Mouse (Mus musculus): ENCODE results near the gene Scarb2. TPM values are rescaled to one million over a fixed set of nuclear protein-coding genes. Genes with fewer than 3 reads are reported as not detected.

Gene Scarb2
- polyA plus RNA-seq, 1 experiment from 2014 or later = 19.7 TPM

GRCm38 (mm10) chr5:92458726-92459125, 47.9 kb downstream of the Scarb2 start:
- no peak overlapping the region for H3K4me3 ChIP-seq (ENCODE audit: low read depth, low read length)
- no peaks in the 10 kb centered on the region for H3K9me3 ChIP-seq (ENCODE audit: control insufficient read depth)
- H3K9ac ChIP-seq (ENCODE audit: low read depth, low read length) = no peak overlapping the region
- H3K4me2 ChIP-seq (replicated peaks; ENCODE audit: low read depth) = no peak overlapping the region
- no peak for TF ChIP-seq CTCF (IDR thresholded peaks at IDR 0.05; ENCODE audit: low read depth)
- H3K27ac ChIP-seq (ENCODE audit: low read depth, low read length) = no peak overlapping the region
- WGBS = 49% methylated on average over 5 of the region's 5 CpGs
- no peaks in the 10 kb centered on the region for H3K27me3 ChIP-seq (replicated peaks; ENCODE audit: control insufficient read depth, insufficient read depth, low read length)
- H3K36me3 ChIP-seq (ENCODE audit: control insufficient read depth, insufficient read depth) = peaks cover 53% of the 10 kb centered on the region
- ATAC-seq = no peak
- no peaks in the 10 kb centered on the region for H3K4me1 ChIP-seq (replicated peaks; ENCODE audit: control insufficient read depth, insufficient read depth, low read length)

DNA sequence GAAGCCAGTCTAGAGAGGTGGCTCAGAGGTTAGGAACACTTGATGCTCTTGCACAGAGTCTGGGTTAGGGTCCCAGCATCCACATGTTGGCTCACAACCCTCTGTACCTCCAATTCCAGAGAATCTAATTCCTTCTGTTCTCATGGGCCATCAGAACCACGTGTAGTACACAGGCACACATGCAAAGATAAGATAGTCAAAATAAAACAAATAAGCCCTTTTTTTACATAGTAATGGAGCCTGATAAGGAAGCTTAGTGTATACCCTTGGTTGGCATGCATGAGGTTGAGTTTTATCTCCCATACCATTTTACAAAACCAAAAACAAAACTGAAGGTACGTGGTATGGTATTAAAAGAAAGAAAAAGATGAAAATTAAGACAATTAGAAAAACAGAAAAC, 49.2 kb downstream of the Scarb2 start:
- no peak for TF ChIP-seq CTCF (IDR thresholded peaks at IDR 0.05; ENCODE audit: low read depth)
- Histone ChIP-seq H3K27ac (ENCODE audit: low read depth, low read length) (no peak overlapping the region), H3K9ac (ENCODE audit: low read depth, low read length) (no peak overlapping the region), H3K9me3 (ENCODE audit: control insufficient read depth) (no peaks in the 10 kb centered on the region), H3K4me3 (ENCODE audit: low read depth, low read length) (no peak overlapping the region), H3K27me3 (replicated peaks; ENCODE audit: control insufficient read depth, insufficient read depth, low read length) (no peaks in the 10 kb centered on the region), H3K36me3 (ENCODE audit: control insufficient read depth, insufficient read depth) (peaks cover 65% of the 10 kb centered on the region), H3K4me2 (replicated peaks; ENCODE audit: low read depth) (no peak overlapping the region), H3K4me1 (replicated peaks; ENCODE audit: control insufficient read depth, insufficient read depth, low read length) (no peaks in the 10 kb centered on the region)
- WGBS = 72% methylated on average over 2 of the region's 2 CpGs
- no peak for ATAC-seq

- no peaks in the 10 kb centered on the region for H3K9me3 ChIP-seq (ENCODE audit: control insufficient read depth)
- H3K4me1 ChIP-seq (replicated peaks; ENCODE audit: control insufficient read depth, insufficient read depth, low read length) = no peaks in the 10 kb centered on the region
- no peak for TF ChIP-seq CTCF (IDR thresholded peaks at IDR 0.05; ENCODE audit: low read depth)
- peaks cover 82% of the 10 kb centered on the region for H3K36me3 ChIP-seq (ENCODE audit: control insufficient read depth, insufficient read depth)
- H3K4me2 ChIP-seq (replicated peaks; ENCODE audit: low read depth) = no peak overlapping the region
- no peak overlapping the region for H3K4me3 ChIP-seq (ENCODE audit: low read depth, low read length)
- ATAC-seq = no peak
- no peak overlapping the region for H3K27ac ChIP-seq (ENCODE audit: low read depth, low read length)
- no peak overlapping the region for H3K9ac ChIP-seq (ENCODE audit: low read depth, low read length)
- WGBS = 95% methylated on average over 5 of the region's 5 CpGs
- no peaks in the 10 kb centered on the region for H3K27me3 ChIP-seq (replicated peaks; ENCODE audit: control insufficient read depth, insufficient read depth, low read length)
These were observed 53.8 kb downstream of the Scarb2 start for GRCm38 (mm10) chr5:92452876-92453275.

DNA sequence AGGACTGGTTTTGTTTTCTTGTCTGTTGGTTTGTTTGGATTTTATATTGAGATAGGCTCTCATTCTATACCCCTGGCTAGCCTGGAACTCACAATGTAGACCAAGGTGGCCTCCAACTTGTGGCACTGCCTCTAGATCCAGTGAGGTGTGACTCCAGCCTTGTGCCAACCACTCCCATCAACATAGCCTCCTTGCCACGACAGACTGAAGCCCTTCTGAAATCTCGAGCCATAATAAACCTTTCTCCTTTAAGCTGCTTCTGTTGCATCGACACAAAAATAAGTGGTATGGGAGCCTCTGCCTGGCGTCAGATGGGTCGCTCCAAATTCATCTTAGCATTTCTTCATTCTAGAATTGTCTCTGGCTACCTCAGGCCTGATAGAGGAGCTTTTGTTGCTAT, 59.9 kb downstream of the Scarb2 start:
- Histone ChIP-seq H3K4me2 (replicated peaks; ENCODE audit: low read depth) (no peak overlapping the region), H3K9me3 (ENCODE audit: control insufficient read depth) (no peaks in the 10 kb centered on the region), H3K36me3 (ENCODE audit: control insufficient read depth, insufficient read depth) (peaks cover 75% of the 10 kb centered on the region), H3K4me3 (ENCODE audit: low read depth, low read length) (no peak overlapping the region), H3K9ac (ENCODE audit: low read depth, low read length) (no peak overlapping the region), H3K27me3 (replicated peaks; ENCODE audit: control insufficient read depth, insufficient read depth, low read length) (no peaks in the 10 kb centered on the region), H3K4me1 (replicated peaks; ENCODE audit: control insufficient read depth, insufficient read depth, low read length) (no peaks in the 10 kb centered on the region), H3K27ac (ENCODE audit: low read depth, low read length) (no peak overlapping the region)
- ATAC-seq = no peak
- 91% methylated on average over 5 of the region's 5 CpGs for WGBS
- no peak for TF ChIP-seq CTCF (IDR thresholded peaks at IDR 0.05; ENCODE audit: low read depth)

GRCm38 (mm10) chr5:92445016-92445415, 61.6 kb downstream of the Scarb2 start:
- WGBS = 86% methylated on average over 2 of the region's 2 CpGs
- Histone ChIP-seq H3K27ac (ENCODE audit: low read depth, low read length) (no peak overlapping the region), H3K4me1 (replicated peaks; ENCODE audit: control insufficient read depth, insufficient read depth, low read length) (no peaks in the 10 kb centered on the region), H3K4me3 (ENCODE audit: low read depth, low read length) (no peak overlapping the region), H3K9me3 (ENCODE audit: control insufficient read depth) (no peaks in the 10 kb centered on the region), H3K9ac (ENCODE audit: low read depth, low read length) (no peak overlapping the region), H3K4me2 (replicated peaks; ENCODE audit: low read depth) (no peak overlapping the region), H3K36me3 (ENCODE audit: control insufficient read depth, insufficient read depth) (peaks cover 59% of the 10 kb centered on the region), H3K27me3 (replicated peaks; ENCODE audit: control insufficient read depth, insufficient read depth, low read length) (no peaks in the 10 kb centered on the region)
- ATAC-seq = no peak
- TF ChIP-seq CTCF (IDR thresholded peaks at IDR 0.05; ENCODE audit: low read depth) = no peak

DNA sequence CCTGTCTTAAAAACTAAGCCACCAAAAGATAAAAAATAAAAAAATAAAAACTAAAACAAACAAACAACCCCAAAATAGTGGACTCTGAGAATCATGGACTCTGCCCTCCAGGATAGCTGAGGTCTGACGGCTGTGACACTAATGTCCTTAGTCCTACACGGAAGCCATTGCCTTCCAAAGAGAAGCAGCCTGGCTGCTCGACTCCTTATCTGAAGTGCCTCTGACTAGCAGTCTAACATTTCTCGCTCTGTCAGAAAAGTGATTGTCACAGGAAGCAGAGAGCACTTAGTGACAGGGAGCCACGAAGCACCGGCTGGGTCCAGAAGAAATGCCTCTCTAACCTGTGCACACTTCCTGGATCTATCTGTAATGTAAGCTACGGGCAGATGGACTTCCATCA, 63.7 kb downstream of the Scarb2 start:
- H3K4me1 ChIP-seq (replicated peaks; ENCODE audit: control insufficient read depth, insufficient read depth, low read length) = no peaks in the 10 kb centered on the region
- 65% methylated on average over 7 of the region's 7 CpGs for WGBS
- ATAC-seq = peak; percentile 39; the same call in 1 of the 2 replicates

GRCm38 (mm10) chr5:92441494-92441893, 65.1 kb downstream of the Scarb2 start:
- no peak for ATAC-seq

More for the DNA sequence above, 63.7 kb downstream of the Scarb2 start:
- H3K9me3 ChIP-seq (ENCODE audit: control insufficient read depth) = no peaks in the 10 kb centered on the region
- H3K27ac ChIP-seq (ENCODE audit: low read depth, low read length) = no peak overlapping the region; the same call in 1 of the 2 replicates
- H3K36me3 ChIP-seq (ENCODE audit: control insufficient read depth, insufficient read depth) = peaks cover 40% of the 10 kb centered on the region
- no peak overlapping the region for H3K9ac ChIP-seq (ENCODE audit: low read depth, low read length)
- no peak overlapping the region for H3K4me3 ChIP-seq (ENCODE audit: low read depth, low read length)
- no peak for TF ChIP-seq CTCF (IDR thresholded peaks at IDR 0.05; ENCODE audit: low read depth)
- H3K4me2 ChIP-seq (replicated peaks; ENCODE audit: low read depth) = no peak overlapping the region
- H3K27me3 ChIP-seq (replicated peaks; ENCODE audit: control insufficient read depth, insufficient read depth, low read length) = no peaks in the 10 kb centered on the region

More at GRCm38 (mm10) chr5:92441494-92441893, 65.1 kb downstream of the Scarb2 start:
- no peaks in the 10 kb centered on the region for H3K27me3 ChIP-seq (replicated peaks; ENCODE audit: control insufficient read depth, insufficient read depth, low read length)
- no peak overlapping the region for H3K4me2 ChIP-seq (replicated peaks; ENCODE audit: low read depth)
- peaks cover 26% of the 10 kb centered on the region for H3K36me3 ChIP-seq (ENCODE audit: control insufficient read depth, insufficient read depth)
- WGBS = 67% methylated on average over 5 of the region's 5 CpGs
- no peak overlapping the region for H3K4me3 ChIP-seq (ENCODE audit: low read depth, low read length)
- no peaks in the 10 kb centered on the region for H3K9me3 ChIP-seq (ENCODE audit: control insufficient read depth)
- no peaks in the 10 kb centered on the region for H3K4me1 ChIP-seq (replicated peaks; ENCODE audit: control insufficient read depth, insufficient read depth, low read length)
- TF ChIP-seq CTCF (IDR thresholded peaks at IDR 0.05; ENCODE audit: low read depth) = no peak
- no peak overlapping the region for H3K27ac ChIP-seq (ENCODE audit: low read depth, low read length)
- H3K9ac ChIP-seq (ENCODE audit: low read depth, low read length) = no peak overlapping the region
